Mouse (Mus musculus) embryonic facial prominence, embryonic 15.5 days (tissue): ENCODE measurements around the gene Taf9. TPM values are rescaled to one million over a fixed set of nuclear protein-coding genes. Genes with fewer than 3 reads are reported as not detected.

Experiments used
- ATAC-seq: fragments of 200-750 bp; cut with Nextera tagmentation; 2 replicates; pipeline ENCODE4 v1.8.0; 2017; ENCODE audit warnings: low read depth, moderate TSS enrichment; ENCODE audit not compliant: insufficient number of reproducible peaks, low FRiP score, low TSS enrichment
- H3K27ac ChIP-seq: fragments of 300-500 bp; sonication (generic); replicated peaks from 2 replicates; pipeline ENCODE4 v1.5.1; 2015; ENCODE audit warnings: mild to moderate bottlenecking, inconsistent platforms
- H3K27me3 ChIP-seq: fragments of 300-500 bp; sonication (generic); 2 replicates; pipeline ENCODE4 v1.6.1; 2015; ENCODE audit warnings: inconsistent platforms
- H3K36me3 ChIP-seq: fragments of 300-500 bp; sonication (generic); 2 replicates; pipeline ENCODE4 v1.6.1; 2015; ENCODE audit warnings: mild to moderate bottlenecking, inconsistent platforms
- H3K4me1 ChIP-seq: fragments of 300-500 bp; sonication (generic); 2 replicates; pipeline ENCODE4 v1.6.1; 2015; ENCODE audit warnings: inconsistent platforms
- H3K4me2 ChIP-seq: fragments of 300-500 bp; sonication (generic); replicated peaks from 2 replicates; pipeline ENCODE4 v1.6.1; 2015; ENCODE audit warnings: mild to moderate bottlenecking, inconsistent platforms
- H3K4me3 ChIP-seq: fragments of 300-500 bp; sonication (generic); replicated peaks from 2 replicates; pipeline ENCODE4 v1.5.1; 2015; ENCODE audit warnings: mild to moderate bottlenecking, inconsistent platforms
- H3K9ac ChIP-seq: fragments of 300-500 bp; sonication (generic); 2 replicates; pipeline ENCODE4 v1.6.1; 2015; ENCODE audit warnings: inconsistent platforms
- H3K9me3 ChIP-seq: fragments of 300-500 bp; sonication (generic); replicated peaks from 2 replicates; pipeline ENCODE4 v1.6.1; 2016; ENCODE audit warnings: inconsistent platforms
- WGBS: fragments of 180-500 bp; shearing (Covaris S2); methylation state at CpG from one replicate; pipeline ENCODE4 v1.1.7; 2015; 5-methylcytosine and 5-hydroxymethylcytosine counted together
- polyA plus RNA-seq: library from polyadenylated mRNA; unstranded; fragments of >200 nt; fragmentation: Nextera tagmentation; extraction: Ambion mirVana; gene quantifications from 2 replicates; pipeline ENCODE4 v1.2.1, GENCODE M21; 2015

The Taf9 gene
- polyA plus RNA-seq, 1 experiment from 2014 or later, result 18.8 TPM

DNA sequence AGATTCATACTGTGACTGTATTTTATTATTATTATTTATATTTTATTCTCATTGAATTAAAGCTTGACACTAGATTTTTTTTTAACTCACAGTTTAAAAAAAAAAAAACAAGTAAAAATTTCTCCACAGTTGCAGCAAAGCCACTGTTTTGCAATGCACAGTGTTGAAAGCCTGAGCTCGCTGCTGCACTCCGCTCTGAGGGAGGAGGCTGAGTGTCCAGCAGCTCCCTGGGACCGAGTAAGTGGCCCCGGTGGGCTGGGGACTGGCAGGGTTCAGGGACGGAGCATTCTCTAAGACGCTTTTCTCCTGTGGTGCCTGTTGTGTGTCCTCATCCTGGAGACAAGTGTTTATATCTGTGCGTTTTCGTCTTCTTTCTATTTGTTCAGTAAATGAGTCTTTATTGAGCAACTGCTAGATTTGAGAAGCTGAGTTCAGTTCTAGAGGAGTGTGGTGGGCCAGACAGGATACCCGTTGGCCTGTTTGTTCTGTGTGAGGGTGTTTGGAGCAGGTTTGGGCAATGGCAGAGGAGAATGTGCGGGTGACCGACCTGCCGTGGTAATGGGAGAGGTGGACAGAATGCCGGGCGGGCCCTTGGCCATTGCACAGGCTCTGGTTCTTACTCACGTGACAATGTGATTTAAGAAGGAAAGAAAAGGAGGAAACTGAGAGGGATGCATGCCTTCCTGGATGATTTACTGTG lies 24.7 kb downstream of the Taf9 start:
- H3K27ac ChIP-seq, result no peak overlapping the region
- no peak overlapping the region for H3K4me3 ChIP-seq
- no peak for ATAC-seq
- H3K4me1 ChIP-seq, result no peaks in the 10 kb centered on the region
- no peak overlapping the region for H3K4me2 ChIP-seq
- no peaks in the 10 kb centered on the region for H3K27me3 ChIP-seq
- H3K36me3 ChIP-seq, result no peaks in the 10 kb centered on the region
- 83% methylated on average over 15 of the region's 15 CpGs for WGBS
- no peaks in the 10 kb centered on the region for H3K9me3 ChIP-seq
- H3K9ac ChIP-seq, result no peak overlapping the region

DNA sequence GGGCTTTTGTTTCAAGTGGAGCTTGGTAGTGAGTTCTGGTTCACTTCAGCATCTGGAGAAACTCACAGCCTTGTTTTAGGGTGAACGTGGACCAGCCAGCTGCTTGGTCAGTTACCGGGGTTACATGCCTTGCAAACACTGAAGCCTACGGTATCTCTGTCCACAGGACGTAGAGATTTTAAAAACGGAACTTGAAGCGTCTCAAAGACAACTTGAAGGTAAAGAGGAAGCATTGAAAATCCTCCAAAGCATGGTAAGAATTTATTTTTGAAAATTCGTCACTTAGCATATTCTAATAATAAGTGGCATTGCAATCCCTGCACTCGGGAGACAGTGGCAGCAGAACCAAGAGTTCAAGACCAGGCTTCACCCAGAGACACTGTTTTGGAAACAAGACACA lies 30.2 kb downstream of the Taf9 start:
- H3K27ac ChIP-seq, result no peak overlapping the region
- H3K9ac ChIP-seq, result no peak overlapping the region
- H3K27me3 ChIP-seq, result no peaks in the 10 kb centered on the region
- H3K9me3 ChIP-seq, result no peaks in the 10 kb centered on the region
- 85% methylated on average over 8 of the region's 8 CpGs for WGBS
- no peak for ATAC-seq
- H3K36me3 ChIP-seq, result no peaks in the 10 kb centered on the region
- no peak overlapping the region for H3K4me3 ChIP-seq
- H3K4me1 ChIP-seq, result no peaks in the 10 kb centered on the region
- no peak overlapping the region for H3K4me2 ChIP-seq

GRCm38 (mm10) chr13:100682837-100683236 lies 31.5 kb downstream of the Taf9 start:
- no peak overlapping the region for H3K4me2 ChIP-seq
- H3K4me1 ChIP-seq, result no peaks in the 10 kb centered on the region
- 72% methylated on average over 2 of the region's 2 CpGs for WGBS
- H3K9ac ChIP-seq, result no peak overlapping the region
- no peaks in the 10 kb centered on the region for H3K36me3 ChIP-seq
- no peak overlapping the region for H3K27ac ChIP-seq
- no peaks in the 10 kb centered on the region for H3K9me3 ChIP-seq
- no peak overlapping the region for H3K4me3 ChIP-seq
- H3K27me3 ChIP-seq, result no peaks in the 10 kb centered on the region
- ATAC-seq, result no peak

GRCm38 (mm10) chr13:100684355-100684754 lies 33.0 kb downstream of the Taf9 start:
- H3K4me3 ChIP-seq, result no peak overlapping the region
- no peaks in the 10 kb centered on the region for H3K36me3 ChIP-seq
- H3K9ac ChIP-seq, result no peak overlapping the region
- H3K27ac ChIP-seq, result no peak overlapping the region
- no peak for ATAC-seq
- 72% methylated on average over 2 of the region's 2 CpGs for WGBS
- no peak overlapping the region for H3K4me2 ChIP-seq
- no peaks in the 10 kb centered on the region for H3K9me3 ChIP-seq
- no peaks in the 10 kb centered on the region for H3K27me3 ChIP-seq
- no peaks in the 10 kb centered on the region for H3K4me1 ChIP-seq

DNA sequence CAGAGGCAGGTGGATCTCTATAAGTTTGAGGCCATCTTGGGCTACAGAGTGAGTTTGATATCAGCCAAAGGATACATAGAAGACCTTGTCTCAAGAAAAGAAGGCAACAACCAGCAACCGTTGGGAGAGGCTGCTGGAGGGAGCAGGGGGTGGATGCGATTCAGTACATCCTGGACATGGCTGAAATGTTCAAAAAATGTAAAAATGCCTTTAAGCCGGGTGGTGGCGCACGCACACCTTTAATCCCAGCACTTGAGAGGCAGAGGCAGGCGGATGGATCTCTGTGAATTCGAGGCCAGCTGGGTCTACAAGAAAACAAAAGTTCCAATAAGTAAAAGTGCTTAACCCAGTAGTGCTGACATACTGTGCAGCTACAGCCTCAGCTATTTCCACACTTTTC lies 36.1 kb downstream of the Taf9 start:
- Histone ChIP-seq H3K9me3 (no peaks in the 10 kb centered on the region), H3K9ac (no peak overlapping the region), H3K4me2 (no peak overlapping the region), H3K27ac (no peak overlapping the region), H3K27me3 (no peaks in the 10 kb centered on the region), H3K4me1 (no peaks in the 10 kb centered on the region), H3K36me3 (no peaks in the 10 kb centered on the region), H3K4me3 (no peak overlapping the region)
- no peak for ATAC-seq
- 64% methylated on average over 7 of the region's 7 CpGs for WGBS

DNA sequence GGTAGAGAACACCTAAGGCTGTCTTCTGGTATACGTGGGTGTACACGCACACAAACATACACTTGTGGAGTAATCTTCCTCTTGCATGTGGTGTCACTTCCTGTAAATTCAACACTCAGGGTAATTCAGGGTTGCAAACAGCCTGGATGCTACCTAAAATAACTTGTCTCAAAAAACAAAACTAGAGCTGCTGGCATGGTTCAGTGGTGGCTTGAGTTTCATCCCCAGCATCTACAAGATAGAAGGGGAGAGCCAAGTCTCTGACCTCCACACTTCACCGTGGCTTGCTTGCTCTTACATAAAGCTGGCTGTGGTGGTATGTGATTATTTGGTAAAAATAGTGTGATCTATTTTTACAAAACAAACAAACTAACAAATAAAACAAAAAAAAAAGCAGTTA lies 46.2 kb downstream of the Taf9 start:
- Histone ChIP-seq H3K9ac (no peak overlapping the region), H3K27ac (no peak overlapping the region), H3K36me3 (peaks cover 53% of the 10 kb centered on the region), H3K4me1 (no peaks in the 10 kb centered on the region), H3K4me2 (no peak overlapping the region), H3K4me3 (no peak overlapping the region), H3K27me3 (no peaks in the 10 kb centered on the region), H3K9me3 (no peaks in the 10 kb centered on the region)
- 92% methylated on average over 3 of the region's 3 CpGs for WGBS
- no peak for ATAC-seq

- Histone ChIP-seq H3K9me3 (no peaks in the 10 kb centered on the region), H3K27me3 (no peaks in the 10 kb centered on the region), H3K4me2 (no peak overlapping the region), H3K9ac (no peak overlapping the region), H3K27ac (no peak overlapping the region), H3K4me1 (no peaks in the 10 kb centered on the region), H3K4me3 (no peak overlapping the region), H3K36me3 (peaks cover 66% of the 10 kb centered on the region)
- 96% methylated on average over 10 of the region's 10 CpGs for WGBS
- no peak for ATAC-seq
Observed at GRCm38 (mm10) chr13:100698866-100699265, 47.5 kb downstream of the Taf9 start.

DNA sequence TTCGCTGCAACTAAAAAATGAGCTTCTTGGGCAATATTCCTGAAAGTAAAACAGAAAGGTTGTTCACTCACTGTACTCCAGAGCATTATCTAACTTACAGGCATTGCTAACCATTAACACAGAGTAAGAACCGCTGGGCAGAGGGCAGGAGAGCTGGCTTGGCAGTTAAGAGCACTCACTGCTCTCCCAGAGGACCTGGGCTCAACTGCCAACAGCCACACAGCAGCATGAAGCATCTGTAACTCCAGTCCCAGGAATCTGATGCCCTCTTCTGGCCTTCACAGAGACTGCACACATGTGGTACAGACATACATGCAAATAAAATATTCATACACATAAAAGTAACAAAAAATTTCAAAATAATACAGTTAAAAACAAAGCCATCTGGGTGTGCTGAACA lies 52.1 kb downstream of the Taf9 start:
- Histone ChIP-seq H3K27me3 (no peaks in the 10 kb centered on the region), H3K4me1 (no peaks in the 10 kb centered on the region), H3K9ac (no peak overlapping the region), H3K27ac (no peak overlapping the region), H3K36me3 (peaks cover 84% of the 10 kb centered on the region), H3K4me3 (no peak overlapping the region), H3K4me2 (no peak overlapping the region), H3K9me3 (no peaks in the 10 kb centered on the region)
- 90% methylated on average over 2 of the region's 2 CpGs for WGBS
- no peak for ATAC-seq

Other genes with a start within 250 kb of the Taf9 start
- gene Naip1, start 198.7 kb upstream of the Taf9 start, polyA plus RNA-seq, result not detected in 2 replicates
- 60.4 and 63.3 TPM in 2 replicates for gene Gtf2h2, start 159.0 kb upstream of the Taf9 start, polyA plus RNA-seq
- 12.8 and 15.1 TPM in 2 replicates for gene Ocln, start 98.9 kb upstream of the Taf9 start, polyA plus RNA-seq
- gene Marveld2, start 34.6 kb upstream of the Taf9 start, polyA plus RNA-seq, result 6.6 and 8.1 TPM in 2 replicates
- 248 and 258 TPM in 2 replicates for gene Ak6, start 600 bp upstream of the Taf9 start, polyA plus RNA-seq
- gene Rad17, start 528 bp upstream of the Taf9 start, polyA plus RNA-seq, result 20.3 and 22.1 TPM in 2 replicates
- 3.4 and 3.7 TPM in 2 replicates for gene Ccdc125, start 18.1 kb downstream of the Taf9 start, polyA plus RNA-seq
- gene Cdk7, start 79.4 kb downstream of the Taf9 start, polyA plus RNA-seq, result 89.0 and 89.6 TPM in 2 replicates
- gene Mrps36, start 93.1 kb downstream of the Taf9 start, polyA plus RNA-seq, result 120 and 122 TPM in 2 replicates
- 26.1 and 29.6 TPM in 2 replicates for gene Cenph, start 124.3 kb downstream of the Taf9 start, polyA plus RNA-seq
- 167 and 170 TPM in 2 replicates for gene Ccnb1, start 135.0 kb downstream of the Taf9 start, polyA plus RNA-seq
- 57.2 and 60.0 TPM in 2 replicates for gene Slc30a5, start 181.8 kb downstream of the Taf9 start, polyA plus RNA-seq